In genomic region chr12:56534651-56535326, GRCm38 (mm10) we compare ENCODE assay signal across 8 mouse cellular contexts. TPM values are rescaled to one million over a fixed set of nuclear protein-coding genes. Genes with fewer than 3 reads are reported as not detected.
DNase-seq lines count a peak whose midpoint lies in the region; ATAC-seq and TF ChIP-seq lines count a peak whose summit lies in the region.

No protein-coding gene starts in this region.

- intact Hi-C loops in heart, postnatal 10 days (cut with DNase I) = loop anchor here (10.0 kb wide), 2 partner anchors 290 to 1010 kb away; partner anchors contain the start of gene Foxa1
- intact Hi-C loops in left cerebral cortex, postnatal 36 days (cut with DNase I) = loop anchor here (5.0 to 10.0 kb wide), 2 partner anchors 80 to 1008 kb away; partner anchors contain the start of gene Nkx2-9

- H3K27me3 ChIP-seq in heart, embryonic 16.5 days (ENCODE audit: control insufficient read depth, insufficient read depth, low read length) = peaks cover 92% of the 10 kb centered on the region
- H3K27me3 ChIP-seq in small intestine, adult 2 months (ENCODE audit: control insufficient read depth, insufficient read depth, low read length) = peaks cover 54% of the 10 kb centered on the region

- H3K27ac ChIP-seq in heart, embryonic 16.5 days (ENCODE audit: low read length) = no peak overlapping the region
- H3K27ac ChIP-seq in small intestine, adult 2 months (ENCODE audit: insufficient read depth, low read depth, low read length) = no peak overlapping the region

- no peaks in the 10 kb centered on the region for H3K9me3 ChIP-seq in heart, embryonic 16.5 days (replicated peaks; ENCODE audit: control insufficient read depth, low read length)

- TF ChIP-seq CTCF in lung, adult 2 months (IDR thresholded peaks at IDR 0.05; ENCODE audit: insufficient read depth, low read length) = no peak
- TF ChIP-seq CTCF in small intestine, adult 2 months (IDR thresholded peaks at IDR 0.05; ENCODE audit: extremely low read depth, insufficient read length, insufficient replicate concordance, low read depth, low read length) = no peak

- peak overlapping the region; percentile 45 for H3K4me2 ChIP-seq in heart, embryonic 16.5 days (ENCODE audit: low read depth, low read length)

- no peak overlapping the region for H3K9ac ChIP-seq in heart, embryonic 16.5 days (ENCODE audit: low read length)

- under 1% methylated on average over 62 of the region's 62 CpGs for WGBS in heart, embryonic 16.5 days
- WGBS in lung, adult 2 months = 1% methylated on average over 62 of the region's 62 CpGs
- under 1% methylated on average over 62 of the region's 62 CpGs for WGBS in small intestine, adult 2 months

- peak; percentile 77; the same call in 1 of the 2 replicates for TF ChIP-seq POLR2A in lung, adult 2 months (IDR thresholded peaks at IDR 0.05; ENCODE audit: borderline replicate concordance, extremely low read depth, low read depth, low read length)
- no peak for TF ChIP-seq POLR2A in small intestine, adult 2 months (IDR thresholded peaks at IDR 0.05; ENCODE audit: low read depth, low read length)

- no peaks in the 10 kb centered on the region for H3K36me3 ChIP-seq in heart, embryonic 16.5 days (ENCODE audit: control insufficient read depth, insufficient read depth)
- H3K36me3 ChIP-seq in small intestine, adult 2 months (ENCODE audit: control insufficient read depth, insufficient read depth, low read length) = no peaks in the 10 kb centered on the region

- ATAC-seq in heart, embryonic 16.5 days (replicated peaks; ENCODE audit: extremely low read depth, insufficient read depth, low FRiP score) = no peak
- ATAC-seq in granulocyte monocyte progenitor cell, adult 5-6 weeks (replicated peaks; ENCODE audit: poor library complexity, severe bottlenecking) = peak; percentile 29

- peaks cover 2% of the 10 kb centered on the region; the same call in 1 of the 2 replicates for H3K4me1 ChIP-seq in heart, embryonic 16.5 days (ENCODE audit: control insufficient read depth, insufficient read depth, low read length)
- H3K4me1 ChIP-seq in lung, adult 2 months (ENCODE audit: control insufficient read depth, insufficient read depth, low read length) = no peaks in the 10 kb centered on the region; the same call in 1 of the 2 replicates
- no peaks in the 10 kb centered on the region for H3K4me1 ChIP-seq in small intestine, adult 2 months (ENCODE audit: control insufficient read depth, insufficient read depth, insufficient read length, low read length)

- no peak for DNase-seq in heart, postnatal 10 days
- peak; percentile 76 for DNase-seq in lung, adult 2 months
- no peak for DNase-seq in thymus, postnatal 10 days (ENCODE audit: low spot score in 2 of 2)
- no peak for DNase-seq in left cerebral cortex, postnatal 36 days (ENCODE audit: low spot score in 2 of 2)
- DNase-seq in kidney, adult 18-20 months = no peak

- H3K4me3 ChIP-seq in heart, embryonic 16.5 days (ENCODE audit: low read length) = peak overlapping the region; percentile 23
- H3K4me3 ChIP-seq in lung, adult 2 months (replicated peaks; ENCODE audit: extremely low read depth, low read depth, low read length) = peak overlapping the region; percentile 76
- peak overlapping the region; percentile 8 for H3K4me3 ChIP-seq in small intestine, adult 2 months (ENCODE audit: low read depth, low read length)

RNA-seq across cellular contexts. Expression of gene Nkx2-1, which starts 1.9 kb away (rescaled TPM):
- polyA plus RNA-seq in heart, embryonic 16.5 days (2015; fragmentation: Nextera tagmentation; extraction: Ambion mirVana) = 1.1 and 8.1 TPM in 2 replicates
- not detected for total RNA-seq in heart, postnatal 10 days (2021)
- not detected in 2 replicates for total RNA-seq in granulocyte monocyte progenitor cell, adult 5-6 weeks (2014; fragmentation: Nextera tagmentation)
- total RNA-seq in granulocyte monocyte progenitor cell, adult 5-6 weeks (2017) = not detected in 2 replicates
- polyA plus RNA-seq in lung, adult 2 months (2012; rRNA removed) = 267 and 400 TPM in 2 replicates
- not detected in 2 replicates for polyA plus RNA-seq in small intestine, adult 2 months (2012; rRNA removed)
- under 1 TPM; 0.23 to 0.44 TPM for total RNA-seq in left cerebral cortex, postnatal 36 days (2021)

Comparison
In these comparisons a context has a peak if more than half of its experiments do, and no peak if none do; other contexts are left out.
1. H3K4me3 ChIP-seq: peak in every context shown above with its lines; median percentile 76 in lung, adult 2 months; 23 in heart, embryonic 16.5 days; 8 in small intestine, adult 2 months.